Comparison of ENCODE assay signal across 8 mouse cellular contexts in the genomic region with DNA sequence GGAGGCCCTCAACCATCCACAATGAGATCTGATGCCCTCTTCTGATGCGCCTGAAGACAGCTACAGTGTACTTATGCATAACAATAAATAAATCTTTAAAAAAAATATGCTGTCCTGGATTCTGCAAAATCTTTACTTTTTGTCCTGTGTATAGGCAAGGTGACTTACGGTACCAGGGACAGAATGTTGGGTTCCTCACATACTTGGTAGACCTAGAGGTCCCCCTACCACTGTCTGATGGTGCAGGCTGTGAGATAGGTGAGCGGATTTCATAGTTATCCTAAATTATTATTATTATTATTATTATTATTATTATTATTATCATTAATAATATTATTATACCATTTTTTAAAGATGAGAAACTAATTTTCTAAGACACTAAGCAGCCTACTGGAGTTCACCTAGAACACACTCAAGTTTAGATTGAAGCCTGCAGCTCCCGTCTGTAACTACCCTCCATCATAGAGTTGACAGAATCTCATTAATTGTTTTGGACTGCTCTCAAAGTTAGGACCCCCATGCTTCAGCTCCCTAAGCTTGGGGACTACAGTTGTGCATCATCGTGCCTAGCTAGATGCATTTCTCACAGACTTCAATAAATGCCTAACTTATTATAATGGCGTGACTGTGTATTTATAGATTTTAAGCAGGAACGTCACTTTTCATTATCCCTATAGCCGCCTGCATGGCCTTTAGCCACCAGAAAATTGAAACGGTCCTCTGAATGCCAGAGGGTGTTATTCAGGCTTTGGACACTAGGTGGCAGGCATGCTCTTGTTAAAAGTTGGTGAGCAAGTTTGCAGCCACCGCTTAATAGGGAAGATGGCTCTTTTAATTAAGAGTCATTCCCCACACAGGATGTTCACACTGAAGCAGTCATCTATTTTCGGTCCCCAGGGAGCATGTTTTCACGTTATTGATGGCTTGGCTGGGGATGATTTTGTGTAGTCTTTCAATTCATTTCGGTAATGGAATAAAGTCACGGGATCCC.
DNase-seq lines count a peak whose midpoint lies in the region; ATAC-seq and TF ChIP-seq lines count a peak whose summit lies in the region.

No protein-coding gene starts in this region.

- H3K4me2 ChIP-seq in hindbrain, embryonic 16.5 days (ENCODE audit: low read length) = no peak overlapping the region
- no peak overlapping the region for H3K4me2 ChIP-seq in midbrain, postnatal 0 days (ENCODE audit: low read depth, low read length, poor library complexity, severe bottlenecking)

- intact Hi-C loops in heart, adult 2 months (cut with DNase I) = no loop called here
- intact Hi-C loops in heart, postnatal 25 days (cut with DNase I) = no loop called here
- intact Hi-C loops in left cerebral cortex, postnatal 36 days (cut with DNase I) = no loop called here

- no peak overlapping the region for H3K4me3 ChIP-seq in heart, adult 2 months
- no peak overlapping the region for H3K4me3 ChIP-seq in hindbrain, embryonic 16.5 days (ENCODE audit: low read length)
- no peak overlapping the region for H3K4me3 ChIP-seq in midbrain, postnatal 0 days (ENCODE audit: low read depth, low read length)

- TF ChIP-seq POLR2A in heart, adult 2 months (IDR thresholded peaks at IDR 0.05; ENCODE audit: insufficient read depth, low read depth, low read length) = no peak

- H3K27me3 ChIP-seq in heart, adult 2 months (ENCODE audit: control insufficient read depth, insufficient read depth, low read length) = no peaks in the 10 kb centered on the region
- no peaks in the 10 kb centered on the region for H3K27me3 ChIP-seq in hindbrain, embryonic 16.5 days (replicated peaks; ENCODE audit: control insufficient read depth, insufficient read depth, low read length)
- no peaks in the 10 kb centered on the region for H3K27me3 ChIP-seq in midbrain, postnatal 0 days (ENCODE audit: insufficient read depth, low read length)
- H3K27me3 ChIP-seq in splenic B cell, adult 2 months (ENCODE audit: control insufficient read depth, insufficient read depth, low read length, poor library complexity, severe bottlenecking) = no peaks in the 10 kb centered on the region

- peak; percentile 58 for ATAC-seq in hindbrain, embryonic 16.5 days
- no peak for ATAC-seq in midbrain, postnatal 0 days (ENCODE audit: low FRiP score)

- TF ChIP-seq CTCF in heart, adult 2 months (IDR thresholded peaks at IDR 0.05) = peak; percentile 97
- peak; percentile 96 for TF ChIP-seq CTCF in midbrain, postnatal 0 days (IDR thresholded peaks at IDR 0.05)

- no peak overlapping the region for H3K27ac ChIP-seq in heart, adult 2 months
- H3K27ac ChIP-seq in hindbrain, embryonic 16.5 days (ENCODE audit: low read depth, low read length) = no peak overlapping the region
- H3K27ac ChIP-seq in midbrain, postnatal 0 days (ENCODE audit: low read depth, low read length) = no peak overlapping the region

- no peak for TF ChIP-seq EP300 in heart, adult 2 months (IDR thresholded peaks at IDR 0.05; ENCODE audit: insufficient read depth, low read depth, low read length)

- no peaks in the 10 kb centered on the region for H3K79me2 ChIP-seq in heart, adult 2 months (replicated peaks; ENCODE audit: control insufficient read depth, insufficient read depth, low read length)

- no peaks in the 10 kb centered on the region for H3K36me3 ChIP-seq in heart, adult 2 months (ENCODE audit: control insufficient read depth, insufficient read depth, low read length)
- H3K36me3 ChIP-seq in hindbrain, embryonic 16.5 days (ENCODE audit: control insufficient read depth, insufficient read depth, low read length) = no peaks in the 10 kb centered on the region
- no peaks in the 10 kb centered on the region for H3K36me3 ChIP-seq in midbrain, postnatal 0 days (ENCODE audit: insufficient read depth, low read length)
- no peaks in the 10 kb centered on the region for H3K36me3 ChIP-seq in splenic B cell, adult 2 months (ENCODE audit: control insufficient read depth, insufficient read depth, low read length, poor library complexity, severe bottlenecking)

- H3K9me3 ChIP-seq in hindbrain, embryonic 16.5 days (ENCODE audit: control insufficient read depth, low read length) = no peaks in the 10 kb centered on the region
- no peaks in the 10 kb centered on the region for H3K9me3 ChIP-seq in midbrain, postnatal 0 days (ENCODE audit: low read length)

- no peak overlapping the region for H3K9ac ChIP-seq in heart, adult 2 months (ENCODE audit: low read depth, low read length)
- H3K9ac ChIP-seq in hindbrain, embryonic 16.5 days (ENCODE audit: low read depth, low read length) = no peak overlapping the region
- no peak overlapping the region for H3K9ac ChIP-seq in midbrain, postnatal 0 days (replicated peaks; ENCODE audit: low read length, poor library complexity, severe bottlenecking)

- no peaks in the 10 kb centered on the region for H3K4me1 ChIP-seq in heart, adult 2 months (ENCODE audit: control insufficient read depth, insufficient read depth, low read length)
- H3K4me1 ChIP-seq in hindbrain, embryonic 16.5 days (ENCODE audit: control insufficient read depth, insufficient read depth, low read depth, low read length) = no peaks in the 10 kb centered on the region; the same call in 1 of the 2 replicates
- H3K4me1 ChIP-seq in midbrain, postnatal 0 days (ENCODE audit: insufficient read depth, low read length) = no peaks in the 10 kb centered on the region

- 37% methylated on average over 14 of the region's 14 CpGs for WGBS in heart, adult 2 months
- WGBS in hindbrain, embryonic 16.5 days = 36% methylated on average over 14 of the region's 14 CpGs
- WGBS in midbrain, postnatal 0 days = 37% methylated on average over 14 of the region's 14 CpGs

- DNase-seq in heart, adult 2 months = peak; percentile 35 to 74
- DNase-seq in heart, postnatal 25 days (ENCODE audit: low spot score) = no peak
- peak; percentile 8 to 29 for DNase-seq in adrenal gland, postnatal 4 days (ENCODE audit: low spot score in 2 of 2)
- peak; percentile 27 for DNase-seq in fibroblast of lung, adult 2 months (ENCODE audit: low read depth)
- peak; percentile 23 to 55 for DNase-seq in left cerebral cortex, postnatal 36 days (ENCODE audit: low spot score in 2 of 2)
- peak; percentile 92 for DNase-seq in midbrain, postnatal 0 days (ENCODE audit: low spot score)
- peak; percentile 67 for DNase-seq in splenic B cell, adult 2 months (ENCODE audit: low read depth, low spot score)
